Mouse (Mus musculus) megakaryocyte, embryonic 14.5 days (primary cell): ENCODE data around the gene Ubr4.

Experiments
- FLI1 ChIP-seq: IDR thresholded peaks from 2 replicates; pipeline ENCODE4 v1.6.1; 2012; ENCODE audit warnings: low read length, inconsistent platforms, mixed read lengths
- GATA1 ChIP-seq: IDR thresholded peaks from 3 replicates; pipeline ENCODE4 v1.6.1; 2012; ENCODE audit warnings: mixed read lengths, low read length, inconsistent platforms, borderline replicate concordance

DNA sequence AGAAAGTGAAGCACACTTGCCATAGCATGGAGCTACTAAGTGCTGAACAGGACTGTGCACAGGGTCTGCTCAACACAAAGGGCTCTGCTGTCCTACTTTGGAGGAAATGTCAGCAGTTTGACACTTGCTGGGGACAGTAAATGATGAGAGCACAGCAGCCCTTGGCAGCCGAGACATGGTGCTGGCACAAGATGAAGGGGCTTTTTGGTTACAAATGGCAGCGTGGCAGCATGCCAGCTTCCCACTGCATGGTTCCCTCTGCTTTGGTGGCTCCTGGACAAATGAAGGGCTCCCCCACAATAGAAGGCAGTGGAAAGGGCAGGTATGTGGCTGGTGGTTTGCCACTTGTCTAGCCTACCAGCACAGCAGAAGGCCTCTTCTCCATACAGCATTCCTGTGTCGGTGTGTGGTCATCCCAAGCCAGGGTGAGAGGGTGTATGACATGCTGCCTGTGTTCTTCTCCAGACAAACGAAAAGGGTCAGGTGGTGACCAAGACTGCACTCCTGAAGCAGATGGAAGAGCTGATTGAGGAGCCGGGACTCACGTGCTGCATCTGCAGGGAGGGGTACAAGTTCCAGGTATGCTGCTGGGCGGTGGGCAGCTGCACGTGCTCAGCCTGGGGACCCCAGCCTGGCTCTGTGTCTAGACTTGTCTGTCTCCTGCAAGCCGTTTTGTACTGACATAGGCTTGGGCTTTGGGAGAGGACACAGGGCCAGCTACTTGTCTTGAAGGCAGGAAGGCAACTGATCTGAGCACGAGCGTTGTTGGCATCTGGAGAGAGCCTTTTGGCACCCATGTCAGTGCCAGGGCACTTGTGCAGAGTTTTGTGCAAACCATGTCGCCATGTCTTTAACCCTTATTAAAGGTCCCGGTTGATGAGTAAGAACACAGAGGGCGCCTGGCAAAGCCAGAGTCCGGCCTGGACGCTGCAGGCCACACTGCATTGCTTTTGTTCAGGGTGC is 124.5 kb downstream of the Ubr4 start:
- no peak for TF ChIP-seq GATA1
- no peak for TF ChIP-seq FLI1
